Mouse (Mus musculus) erythroblast, embryonic 14.5 days (primary cell): ENCODE results near the gene Napsa.

Experiments
- GATA1 ChIP-seq: IDR thresholded peaks from 2 replicates; pipeline ENCODE4 v1.6.1; 2012; ENCODE audit warnings: low read length, inconsistent platforms, mixed read lengths
- TAL1 ChIP-seq: IDR thresholded peaks from 3 replicates; pipeline ENCODE4 v1.6.1; 2012; ENCODE audit warnings: low read length, inconsistent platforms, mixed read lengths

GRCm38 (mm10) chr7:44552141-44552908 is 19.9 kb upstream of the Napsa start:
- TF ChIP-seq GATA1 = no peak
- no peak for TF ChIP-seq TAL1
